Mouse (Mus musculus): ENCODE results near the gene Ano9. TPM values are rescaled to one million over a fixed set of nuclear protein-coding genes. Genes with fewer than 3 reads are reported as not detected.

Ano9 gene
- polyA plus RNA-seq, 1 experiment from 2014 or later, result 0.76 TPM

DNA sequence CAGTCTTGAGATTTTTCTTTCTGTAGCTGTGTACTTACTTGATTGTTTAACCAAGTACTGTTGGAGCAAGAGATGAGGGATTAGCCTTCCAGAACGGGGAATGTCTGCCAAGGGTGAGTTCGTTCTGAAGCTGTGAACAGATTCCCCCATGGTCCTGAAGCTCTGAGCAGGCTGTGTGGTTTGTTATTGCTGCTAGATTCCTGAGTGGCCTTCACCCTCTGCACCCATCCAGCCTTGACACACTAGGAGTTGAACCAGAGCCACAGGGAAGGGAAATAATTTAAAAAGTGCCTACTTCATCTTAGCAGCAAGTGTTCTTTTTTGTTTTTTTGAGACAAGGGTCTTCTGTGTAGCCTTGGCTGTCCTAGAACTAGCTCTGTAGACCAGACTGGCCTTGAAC lies 26.3 kb upstream of the Ano9 start:
- ATAC-seq (ENCODE audit: insufficient number of reproducible peaks, low FRiP score, low TSS enrichment, low read depth), result no peak
- Histone ChIP-seq H3K36me3 (ENCODE audit: control insufficient read depth, insufficient read depth, low read length) (peaks cover 13% of the 10 kb centered on the region), H3K4me3 (ENCODE audit: low read depth, low read length) (no peak overlapping the region), H3K9ac (ENCODE audit: low read length) (no peak overlapping the region), H3K9me3 (ENCODE audit: control insufficient read depth, low read length) (no peaks in the 10 kb centered on the region), H3K4me1 (ENCODE audit: control insufficient read depth, insufficient read depth, low read length) (no peaks in the 10 kb centered on the region), H3K4me2 (ENCODE audit: low read depth, severe bottlenecking) (no peak overlapping the region), H3K27me3 (ENCODE audit: control insufficient read depth, insufficient read depth, low read length) (no peaks in the 10 kb centered on the region), H3K27ac (replicated peaks; ENCODE audit: low read depth, low read length) (no peak overlapping the region)
- DNase-seq (ENCODE audit: low spot score), result no peak
- 96% methylated on average over 2 of the region's 2 CpGs for WGBS

GRCm38 (mm10) chr7:141143112-141143511 lies 25.5 kb upstream of the Ano9 start:
- ATAC-seq (ENCODE audit: insufficient number of reproducible peaks, low FRiP score, low TSS enrichment, low read depth), result no peak
- peak; percentile 51 for DNase-seq (ENCODE audit: low spot score)
- H3K36me3 ChIP-seq (ENCODE audit: control insufficient read depth, insufficient read depth, low read length), result peaks cover 13% of the 10 kb centered on the region

GRCm38 (mm10) chr7:141141326-141141725 lies 23.7 kb upstream of the Ano9 start:
- H3K36me3 ChIP-seq (ENCODE audit: control insufficient read depth, insufficient read depth, low read length), result peaks cover 9% of the 10 kb centered on the region
- ATAC-seq (ENCODE audit: insufficient number of reproducible peaks, low FRiP score, low TSS enrichment, low read depth), result no peak
- H3K27ac ChIP-seq (replicated peaks; ENCODE audit: low read depth, low read length), result no peak overlapping the region
- H3K4me3 ChIP-seq (ENCODE audit: low read depth, low read length), result no peak overlapping the region
- H3K9ac ChIP-seq (ENCODE audit: low read length), result no peak overlapping the region
- no peaks in the 10 kb centered on the region for H3K4me1 ChIP-seq (ENCODE audit: control insufficient read depth, insufficient read depth, low read length)
- 90% methylated on average over 4 of the region's 4 CpGs for WGBS
- no peaks in the 10 kb centered on the region for H3K9me3 ChIP-seq (ENCODE audit: control insufficient read depth, low read length)
- no peak overlapping the region for H3K4me2 ChIP-seq (ENCODE audit: low read depth, severe bottlenecking)
- H3K27me3 ChIP-seq (ENCODE audit: control insufficient read depth, insufficient read depth, low read length), result no peaks in the 10 kb centered on the region
- no peak for DNase-seq (ENCODE audit: low spot score)

More at GRCm38 (mm10) chr7:141143112-141143511, 25.5 kb upstream of the Ano9 start:
- no peak overlapping the region for H3K9ac ChIP-seq (ENCODE audit: low read length)
- no peaks in the 10 kb centered on the region for H3K27me3 ChIP-seq (ENCODE audit: control insufficient read depth, insufficient read depth, low read length)
- H3K9me3 ChIP-seq (ENCODE audit: control insufficient read depth, low read length), result no peaks in the 10 kb centered on the region
- H3K4me3 ChIP-seq (ENCODE audit: low read depth, low read length), result no peak overlapping the region
- no peaks in the 10 kb centered on the region for H3K4me1 ChIP-seq (ENCODE audit: control insufficient read depth, insufficient read depth, low read length)
- no peak overlapping the region for H3K27ac ChIP-seq (replicated peaks; ENCODE audit: low read depth, low read length)
- 50% methylated on average over 5 of the region's 5 CpGs for WGBS
- no peak overlapping the region for H3K4me2 ChIP-seq (ENCODE audit: low read depth, severe bottlenecking)

GRCm38 (mm10) chr7:141131904-141132755 lies 14.5 kb upstream of the Ano9 start:
- Histone ChIP-seq H3K36me3 (ENCODE audit: control insufficient read depth, insufficient read depth, low read length) (peaks cover 8% of the 10 kb centered on the region; the same call in 1 of the 2 replicates), H3K9ac (ENCODE audit: low read length) (peak overlapping the region; percentile 84), H3K4me3 (ENCODE audit: low read depth, low read length) (peak overlapping the region; percentile 80), H3K4me1 (ENCODE audit: control insufficient read depth, insufficient read depth, low read length) (no peaks in the 10 kb centered on the region), H3K27me3 (ENCODE audit: control insufficient read depth, insufficient read depth, low read length) (no peaks in the 10 kb centered on the region), H3K9me3 (ENCODE audit: control insufficient read depth, low read length) (no peaks in the 10 kb centered on the region), H3K4me2 (ENCODE audit: low read depth, severe bottlenecking) (peak overlapping the region; percentile 78), H3K27ac (replicated peaks; ENCODE audit: low read depth, low read length) (no peak overlapping the region)
- ATAC-seq (ENCODE audit: insufficient number of reproducible peaks, low FRiP score, low TSS enrichment, low read depth) (no peak), DNase-seq (ENCODE audit: low spot score) (no peak)
- WGBS, result 55% methylated on average over 12 of the region's 12 CpGs

DNA sequence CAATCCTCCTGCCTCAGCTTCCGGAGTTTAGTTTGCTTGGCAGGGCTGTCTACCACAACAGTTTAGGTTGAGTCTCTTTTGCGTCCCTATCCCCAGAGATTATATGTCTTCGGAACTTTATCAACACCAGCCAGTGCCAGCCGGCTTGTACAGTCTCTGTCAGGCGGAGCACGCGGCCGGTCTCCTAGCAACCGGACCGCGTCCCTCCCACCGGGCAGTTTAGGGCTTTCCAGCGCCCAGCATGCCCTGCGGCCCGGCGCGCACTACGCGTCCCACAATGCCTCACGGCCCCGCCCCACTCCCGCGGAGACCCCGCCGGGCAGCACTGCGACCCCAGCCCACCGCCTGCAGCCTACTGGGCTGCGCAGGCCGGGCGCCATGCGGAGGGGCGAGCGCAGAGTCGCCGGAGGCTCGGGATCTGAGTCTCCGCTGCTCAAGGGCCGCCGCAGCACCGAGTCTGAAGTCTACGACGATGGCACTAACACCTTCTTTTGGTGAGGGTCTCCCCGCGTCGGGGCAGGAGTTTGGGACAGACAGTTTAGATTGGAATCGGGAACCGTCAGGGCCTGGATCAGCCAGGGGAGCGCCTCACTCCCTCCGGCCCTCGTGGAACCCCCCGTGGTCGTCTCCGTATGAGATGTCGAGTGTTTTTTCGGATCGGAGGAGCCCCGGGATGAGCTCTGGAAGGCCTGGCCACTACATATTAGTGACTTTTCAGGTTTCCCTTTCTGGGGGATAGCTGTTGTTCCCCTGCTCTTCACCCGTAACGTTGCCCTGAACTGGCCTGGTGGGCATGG lies 13.6 kb upstream of the Ano9 start:
- Histone ChIP-seq H3K9ac (ENCODE audit: low read length) (peak overlapping the region; percentile 84), H3K36me3 (ENCODE audit: control insufficient read depth, insufficient read depth, low read length) (peaks cover 3% of the 10 kb centered on the region; the same call in 1 of the 2 replicates), H3K4me2 (ENCODE audit: low read depth, severe bottlenecking) (peak overlapping the region; percentile 78), H3K4me3 (ENCODE audit: low read depth, low read length) (peak overlapping the region; percentile 80), H3K27me3 (ENCODE audit: control insufficient read depth, insufficient read depth, low read length) (no peaks in the 10 kb centered on the region), H3K9me3 (ENCODE audit: control insufficient read depth, low read length) (no peaks in the 10 kb centered on the region), H3K4me1 (ENCODE audit: control insufficient read depth, insufficient read depth, low read length) (no peaks in the 10 kb centered on the region), H3K27ac (replicated peaks; ENCODE audit: low read depth, low read length) (no peak overlapping the region)
- DNase-seq (ENCODE audit: low spot score) (peak; percentile 96), ATAC-seq (ENCODE audit: insufficient number of reproducible peaks, low FRiP score, low TSS enrichment, low read depth) (peak; percentile 96)
- WGBS, result under 1% methylated on average over 59 of the region's 59 CpGs

DNA sequence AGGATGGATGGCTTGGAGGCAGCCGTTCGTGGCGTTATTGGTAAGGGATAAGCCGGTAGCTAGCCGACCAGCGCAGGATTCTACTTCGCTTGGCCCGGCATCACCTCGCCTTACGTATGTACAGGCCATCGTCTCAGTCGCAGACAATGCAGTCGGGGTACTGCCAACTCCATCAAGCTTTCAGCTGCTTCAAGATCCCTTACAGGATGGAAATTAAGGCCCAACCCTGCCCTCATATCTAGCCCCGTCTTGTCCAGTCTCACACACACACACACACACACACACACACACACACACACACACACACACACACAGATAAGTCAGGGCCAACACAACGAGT lies 5.9 kb upstream of the Ano9 start:
- ATAC-seq (ENCODE audit: insufficient number of reproducible peaks, low FRiP score, low TSS enrichment, low read depth), result 0 out of 2 replicates have a peak, but pooled peaks have one; percentile 13
- H3K9me3 ChIP-seq (ENCODE audit: control insufficient read depth, low read length), result no peaks in the 10 kb centered on the region
- H3K36me3 ChIP-seq (ENCODE audit: control insufficient read depth, insufficient read depth, low read length), result no peaks in the 10 kb centered on the region
- H3K27ac ChIP-seq (replicated peaks; ENCODE audit: low read depth, low read length), result peak overlapping the region; percentile 79; the same call in 1 of the 2 replicates
- H3K4me3 ChIP-seq (ENCODE audit: low read depth, low read length), result peak overlapping the region; percentile 52
- peak overlapping the region; percentile 72 for H3K4me2 ChIP-seq (ENCODE audit: low read depth, severe bottlenecking)
- 2% methylated on average over 15 of the region's 15 CpGs for WGBS
- H3K4me1 ChIP-seq (ENCODE audit: control insufficient read depth, insufficient read depth, low read length), result no peaks in the 10 kb centered on the region
- no peak for DNase-seq (ENCODE audit: low spot score)
- H3K27me3 ChIP-seq (ENCODE audit: control insufficient read depth, insufficient read depth, low read length), result no peaks in the 10 kb centered on the region
- H3K9ac ChIP-seq (ENCODE audit: low read length), result peak overlapping the region; percentile 68

DNA sequence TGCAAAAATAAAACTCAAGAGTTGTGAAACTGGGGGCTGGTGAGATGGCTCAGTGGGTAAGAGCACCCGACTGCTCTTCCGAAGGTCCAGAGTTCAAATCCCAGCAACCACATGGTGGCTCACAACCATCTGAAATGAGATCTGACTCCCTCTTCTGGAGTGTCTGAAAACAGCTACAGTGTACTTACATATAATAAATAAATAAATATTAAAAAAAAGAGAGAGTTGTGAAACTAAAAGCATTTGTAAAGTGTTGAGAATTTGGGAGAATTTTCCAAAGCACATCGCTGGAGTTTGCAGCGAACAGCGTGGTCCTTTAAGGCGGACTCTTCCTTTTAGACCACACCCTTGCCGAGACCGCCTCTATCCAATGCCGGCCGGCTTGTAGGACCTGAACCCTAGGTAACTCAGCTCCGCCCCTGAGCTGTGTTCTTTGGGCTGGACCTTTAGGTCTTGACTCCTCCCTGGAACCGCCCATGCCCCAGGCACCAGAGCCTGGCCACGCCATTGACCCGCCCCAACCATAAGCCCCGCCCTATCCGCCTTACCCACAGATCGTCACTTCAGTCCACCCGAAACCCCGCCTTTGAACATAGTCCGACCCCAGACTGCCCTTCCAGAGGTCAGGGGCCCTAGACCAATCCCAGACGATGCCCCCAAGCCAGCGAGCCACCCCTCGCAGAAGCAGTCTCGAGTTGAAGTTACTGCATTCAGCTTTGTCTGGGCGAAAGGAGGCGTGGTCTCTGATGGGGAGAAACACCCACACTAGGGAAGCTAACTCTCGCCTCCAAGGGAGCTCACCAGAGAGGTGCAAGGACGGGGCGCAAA lies 5.3 kb upstream of the Ano9 start:
- ATAC-seq (ENCODE audit: insufficient number of reproducible peaks, low FRiP score, low TSS enrichment, low read depth) (peak; percentile 98), DNase-seq (ENCODE audit: low spot score) (peak; percentile 98)
- no peaks in the 10 kb centered on the region for H3K36me3 ChIP-seq (ENCODE audit: control insufficient read depth, insufficient read depth, low read length)
- peak overlapping the region; percentile 79; the same call in 1 of the 2 replicates for H3K27ac ChIP-seq (replicated peaks; ENCODE audit: low read depth, low read length)
- no peaks in the 10 kb centered on the region for H3K9me3 ChIP-seq (ENCODE audit: control insufficient read depth, low read length)
- 2% methylated on average over 29 of the region's 29 CpGs for WGBS
- H3K4me3 ChIP-seq (ENCODE audit: low read depth, low read length), result peak overlapping the region; percentile 52
- peak overlapping the region; percentile 68 for H3K9ac ChIP-seq (ENCODE audit: low read length)
- H3K4me1 ChIP-seq (ENCODE audit: control insufficient read depth, insufficient read depth, low read length), result no peaks in the 10 kb centered on the region
- no peaks in the 10 kb centered on the region for H3K27me3 ChIP-seq (ENCODE audit: control insufficient read depth, insufficient read depth, low read length)
- H3K4me2 ChIP-seq (ENCODE audit: low read depth, severe bottlenecking), result peak overlapping the region; percentile 72

- H3K36me3 ChIP-seq (ENCODE audit: control insufficient read depth, insufficient read depth, low read length), result no peaks in the 10 kb centered on the region
- H3K27me3 ChIP-seq (ENCODE audit: control insufficient read depth, insufficient read depth, low read length), result peaks cover 3% of the 10 kb centered on the region
- peak within 1 kb of the TSS; percentile 52 for H3K4me3 ChIP-seq (ENCODE audit: low read depth, low read length)
- peak within 1 kb of the TSS; percentile 79; the same call in 1 of the 2 replicates for H3K27ac ChIP-seq (replicated peaks; ENCODE audit: low read depth, low read length)
- ATAC-seq (ENCODE audit: insufficient number of reproducible peaks, low FRiP score, low TSS enrichment, low read depth) (no peak), DNase-seq (ENCODE audit: low spot score) (peak; percentile 24)
- peak within 1 kb of the TSS; percentile 72 for H3K4me2 ChIP-seq (ENCODE audit: low read depth, severe bottlenecking)
- H3K9ac ChIP-seq (ENCODE audit: low read length), result peak within 1 kb of the TSS; percentile 68
- H3K4me1 ChIP-seq (ENCODE audit: control insufficient read depth, insufficient read depth, low read length), result no peaks in the 10 kb centered on the region
- WGBS, result 38% methylated on average over 14 of the region's 14 CpGs
- no peaks in the 10 kb centered on the region for H3K9me3 ChIP-seq (ENCODE audit: control insufficient read depth, low read length)
Observed at GRCm38 (mm10) chr7:141122245-141122644, 4.6 kb upstream of the Ano9 start, which contains the start of gene Ptdss2. Ptdss2 (plus strand) TSS chr7:141122382.

Measured in limb, embryonic 11.5 days (tissue).